Mouse (Mus musculus): Measurements from ENCODE around the gene Olfr951. TPM values are rescaled to one million over a fixed set of nuclear protein-coding genes. Genes with fewer than 3 reads are reported as not detected.

Gene Olfr951
- not detected for total RNA-seq (2021)
- long read RNA-seq, experiment 1: 0 reads
- long read RNA-seq, experiment 2: 0 reads

DNA sequence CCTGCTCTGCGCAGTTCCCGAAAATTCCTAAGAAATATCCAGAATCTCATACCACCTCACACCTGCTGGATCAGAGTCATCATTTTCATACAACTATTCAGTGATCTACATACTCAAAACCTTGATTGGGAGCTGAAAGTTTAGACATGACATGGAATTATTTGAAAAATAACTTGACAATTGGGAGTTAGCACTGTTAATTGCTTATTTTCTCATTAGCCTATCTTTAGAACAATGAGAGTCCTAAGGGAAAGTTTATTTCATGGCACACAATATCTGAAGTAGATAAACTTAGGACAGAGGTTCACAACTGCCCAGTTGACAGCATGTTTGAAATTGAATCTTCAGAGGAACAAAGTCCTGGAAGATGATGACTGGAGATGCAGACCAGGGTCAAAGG lies at the start of gene Olfr951:
TSS of gene Olfr951 (plus strand) at position 301 of the 400 bp plus-strand sequence.
- Histone ChIP-seq H3K4me3 (no peak within 1 kb of the TSS), H3K27ac (no peak within 1 kb of the TSS)
- TF ChIP-seq CTCF (conservative IDR thresholded peaks at IDR 0.05): no peak
- no peak for DNase-seq (ENCODE audit: low spot score in 2 of 2)

DNA sequence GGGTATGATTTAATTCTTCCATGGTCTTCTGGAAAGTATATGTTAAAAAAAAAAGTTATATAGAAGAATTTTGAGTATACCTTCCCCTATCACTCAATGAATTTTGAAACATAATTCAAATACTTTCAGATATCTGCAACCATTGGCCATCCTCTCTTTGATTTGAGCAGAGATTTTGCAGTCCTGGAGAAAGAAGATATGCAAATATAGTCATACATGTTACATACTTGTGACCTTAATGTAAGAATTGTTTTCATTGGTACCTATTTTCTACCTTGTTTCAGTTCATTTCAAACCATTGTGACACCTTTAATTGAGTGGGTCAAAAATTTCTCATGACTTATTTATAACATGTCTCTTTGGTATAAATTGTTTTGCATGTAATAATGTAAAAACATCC lies 39.8 kb downstream of the Olfr951 start, which contains the start of gene Olfr952:
TSS of gene Olfr952 (minus strand) at position 101 of the 400 bp plus-strand sequence.
- no peak within 1 kb of the TSS for H3K27ac ChIP-seq
- no peak within 1 kb of the TSS for H3K4me3 ChIP-seq
- no peak for DNase-seq (ENCODE audit: low spot score in 2 of 2)
- no peak for TF ChIP-seq CTCF (conservative IDR thresholded peaks at IDR 0.05)

Other genes with a start within 250 kb of the Olfr951 start
- gene Olfr943, start 221.1 kb upstream of the Olfr951 start, total RNA-seq (2021): not detected
- gene Olfr944, start 185.5 kb upstream of the Olfr951 start, total RNA-seq (2021): not detected
- gene Olfr1537, start 137.4 kb upstream of the Olfr951 start, total RNA-seq (2021): not detected
- not detected for gene Olfr945, start 110.6 kb upstream of the Olfr951 start, total RNA-seq (2021)
- gene Olfr948, start 61.4 kb upstream of the Olfr951 start, total RNA-seq (2021): not detected
- not detected for gene Olfr952, start 39.7 kb downstream of the Olfr951 start, total RNA-seq (2021)
- not detected for gene Olfr954, start 69.3 kb downstream of the Olfr951 start, total RNA-seq (2021)
- not detected for gene Olfr955, start 84.5 kb downstream of the Olfr951 start, total RNA-seq (2021)
- not detected for gene Olfr44, start 106.6 kb downstream of the Olfr951 start, total RNA-seq (2021)
- not detected for gene Olfr957, start 128.4 kb downstream of the Olfr951 start, total RNA-seq (2021)
- not detected for gene Olfr958, start 166.6 kb downstream of the Olfr951 start, total RNA-seq (2021)
- not detected for gene Olfr959, start 188.2 kb downstream of the Olfr951 start, total RNA-seq (2021)
- gene AW551984, start 217.0 kb downstream of the Olfr951 start, total RNA-seq (2021): 1 to 10 TPM; 3.3 to 4.1 TPM
- gene Olfr148, start 223.2 kb downstream of the Olfr951 start, total RNA-seq (2021): not detected
- gene Olfr960, start 234.0 kb downstream of the Olfr951 start, total RNA-seq (2021): not detected